Mouse (Mus musculus): ENCODE measurements around the gene Cst8. TPM values are rescaled to one million over a fixed set of nuclear protein-coding genes. Genes with fewer than 3 reads are reported as not detected.

Cst8 gene
- total and polyA plus RNA-seq, 3 experiments: not detected

DNA sequence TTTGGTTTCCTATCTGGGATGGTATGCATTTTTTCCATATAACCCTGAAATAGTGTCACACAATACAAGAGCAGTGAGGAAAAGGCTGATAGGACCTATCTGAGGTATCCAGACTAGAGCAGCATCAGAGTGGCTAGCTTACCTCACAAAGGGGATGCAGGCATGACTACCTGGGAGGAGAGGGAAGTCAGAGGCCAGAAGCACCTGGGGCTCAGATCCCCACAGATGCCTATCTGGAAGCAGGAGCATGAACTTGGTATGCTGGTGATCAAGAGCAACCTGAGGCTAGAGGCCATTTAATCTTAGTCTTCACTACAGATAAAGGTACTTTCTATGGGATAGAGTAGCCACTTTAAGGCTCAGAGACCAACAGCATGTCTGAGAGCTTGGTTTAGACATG, 21.3 kb downstream of the Cst8 start, which contains the start of gene Cst13:
Gene Cst13 (plus strand): TSS at position 173 of the 400 bp plus-strand sequence.
- DNase-seq (ENCODE audit: low read depth, low spot score): no peak
- Histone ChIP-seq H3K79me2 (ENCODE audit: control insufficient read depth, insufficient read depth, low read length, poor library complexity) (no peaks in the 10 kb centered on the region), H3K27ac (ENCODE audit: control insufficient read depth, low read depth, low read length) (no peak within 1 kb of the TSS), H3K4me3 (ENCODE audit: control insufficient read depth in 1 of 2, insufficient read depth in 1 of 2, low read depth in 2 of 2, low read length in 2 of 2) (no peak within 1 kb of the TSS), H3K27me3 (ENCODE audit: control insufficient read depth in 1 of 2, insufficient read depth in 2 of 2, low read length in 2 of 2) (no peaks in the 10 kb centered on the region), H3K4me1 (ENCODE audit: control insufficient read depth in 1 of 2, insufficient read depth in 2 of 2, low read length in 2 of 2) (no peaks in the 10 kb centered on the region), H3K9me3 (replicated peaks; ENCODE audit: insufficient read depth, low read length) (no peaks in the 10 kb centered on the region), H3K9ac (ENCODE audit: control insufficient read depth, low read depth, low read length, poor library complexity, severe bottlenecking) (no peak within 1 kb of the TSS), H3K36me3 (ENCODE audit: control insufficient read depth in 1 of 2, insufficient read depth in 2 of 2, low read length in 2 of 2) (no peaks in the 10 kb centered on the region)
- TF ChIP-seq SIN3A (IDR thresholded peaks at IDR 0.05; ENCODE audit: low read length) (no peak), POLR2A (IDR thresholded peaks at IDR 0.05; ENCODE audit: control insufficient read depth in 1 of 2, insufficient read depth in 1 of 2, low read depth in 1 of 2, low read length in 2 of 2, poor library complexity in 1 of 2) (no peak), UBTF (IDR thresholded peaks at IDR 0.05; ENCODE audit: borderline replicate concordance, insufficient read depth, low read depth, low read length) (no peak), MAFK (IDR thresholded peaks at IDR 0.05; ENCODE audit: borderline replicate concordance, low read depth, low read length) (no peak), TCF12 (IDR thresholded peaks at IDR 0.05; ENCODE audit: low read depth, low read length) (no peak), MYC (IDR thresholded peaks at IDR 0.05; ENCODE audit: low read depth, low read length) (no peak), EP300 (IDR thresholded peaks at IDR 0.05; ENCODE audit: low read depth in 1 of 2, low read length in 2 of 2) (no peak), MYB (IDR thresholded peaks at IDR 0.05; ENCODE audit: low read depth, low read length) (no peak), JUND (IDR thresholded peaks at IDR 0.05; ENCODE audit: low read depth, low read length) (no peak), HCFC1 (IDR thresholded peaks at IDR 0.05; ENCODE audit: low read depth, low read length) (no peak), MAX (IDR thresholded peaks at IDR 0.05; ENCODE audit: low read length) (no peak), ZMIZ1 (IDR thresholded peaks at IDR 0.05; ENCODE audit: low read depth, low read length) (no peak), BHLHE40 (IDR thresholded peaks at IDR 0.05; ENCODE audit: borderline replicate concordance, low read depth, low read length) (no peak), MEF2A (IDR thresholded peaks at IDR 0.05; ENCODE audit: extremely low read depth, insufficient replicate concordance, low read depth, low read length, poor library complexity, severe bottlenecking) (no peak), MAZ (IDR thresholded peaks at IDR 0.05; ENCODE audit: low read depth, low read length) (no peak), E2F4 (IDR thresholded peaks at IDR 0.05; ENCODE audit: borderline replicate concordance, low read depth, low read length) (no peak), ZC3H11A (IDR thresholded peaks at IDR 0.05; ENCODE audit: low read depth, low read length) (no peak), NRF1 (IDR thresholded peaks at IDR 0.05; ENCODE audit: insufficient read depth, low read depth, low read length, poor library complexity, severe bottlenecking) (no peak), RAD21 (IDR thresholded peaks at IDR 0.05; ENCODE audit: low read depth, low read length) (no peak)

DNA sequence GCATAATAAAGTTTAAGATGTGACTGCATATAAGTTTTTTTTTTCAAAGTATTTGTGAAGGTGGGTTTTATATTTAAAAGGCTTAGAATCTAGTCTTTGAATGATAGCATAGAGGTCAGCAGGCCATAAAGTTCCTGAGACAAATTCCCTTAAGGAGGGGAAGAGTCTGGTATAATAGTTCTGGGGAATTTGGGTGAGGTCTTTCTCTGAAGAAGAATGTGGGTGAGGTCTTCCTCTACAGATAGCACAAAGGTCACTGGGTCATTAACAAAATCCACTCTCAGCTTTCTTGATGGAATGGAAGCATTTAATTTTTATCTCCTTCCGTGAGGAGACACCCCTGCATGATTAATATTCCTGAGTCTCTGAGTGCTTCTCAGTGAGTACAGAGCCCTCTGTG, 27.4 kb downstream of the Cst8 start:
- no peaks in the 10 kb centered on the region for H3K9me3 ChIP-seq (replicated peaks; ENCODE audit: insufficient read depth, low read length)
- TF ChIP-seq TBP (IDR thresholded peaks at IDR 0.05; ENCODE audit: low read depth, low read length) (no peak), E2F4 (IDR thresholded peaks at IDR 0.05; ENCODE audit: borderline replicate concordance, low read depth, low read length) (no peak), BHLHE40 (IDR thresholded peaks at IDR 0.05; ENCODE audit: borderline replicate concordance, low read depth, low read length) (no peak), SMC3 (IDR thresholded peaks at IDR 0.05; ENCODE audit: low read depth, low read length) (no peak), ETS1 (IDR thresholded peaks at IDR 0.05; ENCODE audit: low read depth, low read length) (no peak), TAL1 (IDR thresholded peaks at IDR 0.05; ENCODE audit: low read length) (no peak)
- no peak for DNase-seq (ENCODE audit: low read depth, low spot score)

More for the DNA sequence above, 27.4 kb downstream of the Cst8 start:
- Histone ChIP-seq H3K4me3 (ENCODE audit: control insufficient read depth in 1 of 2, insufficient read depth in 1 of 2, low read depth in 2 of 2, low read length in 2 of 2) (no peak overlapping the region), H3K9ac (ENCODE audit: control insufficient read depth, low read depth, low read length, poor library complexity, severe bottlenecking) (no peak overlapping the region), H3K27me3 (ENCODE audit: control insufficient read depth in 1 of 2, insufficient read depth in 2 of 2, low read length in 2 of 2) (no peaks in the 10 kb centered on the region), H3K4me1 (ENCODE audit: control insufficient read depth in 1 of 2, insufficient read depth in 2 of 2, low read length in 2 of 2) (no peaks in the 10 kb centered on the region), H3K36me3 (ENCODE audit: control insufficient read depth in 1 of 2, insufficient read depth in 2 of 2, low read length in 2 of 2) (no peaks in the 10 kb centered on the region), H3K79me2 (ENCODE audit: control insufficient read depth, insufficient read depth, low read length, poor library complexity) (no peaks in the 10 kb centered on the region), H3K27ac (ENCODE audit: control insufficient read depth, low read depth, low read length) (no peak overlapping the region)
